Mouse (Mus musculus) liver, embryonic 14.5 days (tissue): ENCODE results near the gene Ephb1.

ENCODE experiments used
- CTCF ChIP-seq: IDR thresholded peaks from 2 replicates; pipeline ENCODE4 v1.5.1; 2016; ENCODE audit warnings: antibody characterized with exemption, low read depth, control low read depth
- EP300 ChIP-seq: IDR thresholded peaks from 2 replicates; pipeline ENCODE4 v1.6.1; 2016; ENCODE audit warnings: antibody characterized with exemption, low read depth

DNA sequence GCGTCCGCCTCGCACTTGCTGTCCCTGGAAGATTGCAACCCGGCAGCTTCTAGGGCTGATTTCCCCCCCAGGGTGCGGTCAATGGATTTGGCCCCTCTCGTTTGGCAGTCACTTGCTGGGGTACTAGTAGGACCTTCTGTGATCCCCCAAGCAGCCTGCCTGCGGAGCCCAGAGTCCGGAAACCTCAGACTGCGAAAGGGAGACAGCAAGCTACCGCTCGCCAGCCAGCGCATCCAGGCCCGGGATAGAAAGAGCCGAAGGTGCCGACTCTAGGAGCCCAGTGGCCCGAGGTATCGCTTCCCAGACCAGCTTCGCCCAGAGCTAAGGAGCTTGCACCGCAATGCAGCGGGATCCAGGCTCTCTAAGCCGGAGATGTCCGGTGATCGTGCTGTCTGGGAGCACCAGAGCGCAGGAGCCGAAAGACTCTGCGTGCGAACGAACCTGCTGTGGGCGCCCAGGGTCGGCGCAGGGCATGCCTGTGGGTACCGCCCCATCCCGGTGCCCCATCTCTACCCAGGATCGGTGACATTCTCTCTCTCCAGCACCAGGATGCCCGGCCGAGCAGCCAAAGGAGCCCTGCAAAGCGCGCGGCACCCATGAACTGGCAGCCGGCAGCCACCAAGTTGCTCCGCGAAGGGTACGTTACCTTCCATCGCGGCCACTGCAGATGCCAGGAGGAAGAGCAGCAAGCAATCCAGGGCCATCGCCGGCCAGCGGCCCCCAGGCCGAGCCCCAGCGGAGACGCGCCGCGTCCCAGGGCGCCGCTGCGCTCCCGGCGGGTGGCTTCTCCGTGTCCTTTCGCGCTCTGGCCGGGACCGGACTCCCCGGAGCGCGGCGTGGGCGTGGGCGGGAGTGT is 629 bp downstream of the Ephb1 start:
- no peak for TF ChIP-seq CTCF
- no peak for TF ChIP-seq EP300
